Mouse (Mus musculus) thymus, adult 2 months (tissue): ENCODE results near the gene Sema4b.

Experiments
- CTCF ChIP-seq: fragments of 200-500 bp; IDR thresholded peaks from 2 replicates; pipeline ENCODE4 v1.5.1; 2012; ENCODE audit warnings: mild to moderate bottlenecking, control low read depth, low read length, moderate library complexity, borderline replicate concordance; ENCODE audit not compliant: control insufficient read depth, poor library complexity, insufficient read depth; ENCODE audit errors: extremely low read depth
- POLR2A ChIP-seq: fragments of 200-500 bp; IDR thresholded peaks from 2 replicates; pipeline ENCODE4 v1.6.1; 2012; ENCODE audit warnings: mild to moderate bottlenecking, low read length, control low read depth, moderate library complexity; ENCODE audit not compliant: control insufficient read depth, poor library complexity, insufficient read depth; ENCODE audit errors: extremely low read depth

DNA sequence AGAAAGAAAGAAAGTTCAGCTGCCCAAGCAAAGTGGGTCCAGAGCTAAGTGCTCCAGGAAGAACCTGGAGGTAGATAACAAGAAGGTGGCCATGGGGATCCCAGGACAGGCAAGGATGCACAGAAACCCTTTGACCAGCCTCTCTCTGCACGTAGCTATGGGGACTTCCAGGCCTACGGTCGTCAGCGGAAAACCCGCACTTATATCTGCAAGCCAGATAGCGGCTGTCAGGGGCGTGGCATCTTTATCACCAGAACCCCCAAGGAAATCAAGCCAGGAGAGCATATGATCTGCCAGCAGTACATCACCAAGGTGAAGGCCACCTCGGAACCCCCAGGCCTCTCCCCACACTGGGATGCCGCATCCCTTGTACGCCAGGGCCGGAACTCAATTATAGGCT lies 66.2 kb downstream of the Sema4b start:
- no peak for TF ChIP-seq CTCF
- no peak for TF ChIP-seq POLR2A
